Mouse (Mus musculus): ENCODE measurements around the gene Acot8. TPM values are rescaled to one million over a fixed set of nuclear protein-coding genes. Genes with fewer than 3 reads are reported as not detected.

The Acot8 gene
- polyA plus RNA-seq, 1 experiment from 2014 or later, result 25.0 TPM

- no peak overlapping the region for H3K27ac ChIP-seq (ENCODE audit: low read depth)
- no peak overlapping the region for H3K4me2 ChIP-seq (ENCODE audit: low read depth, low read length)
- ATAC-seq (no peak), DNase-seq (no peak)
- H3K9ac ChIP-seq (replicated peaks), result no peak overlapping the region
- TF ChIP-seq CTCF (IDR thresholded peaks at IDR 0.05; ENCODE audit: low read depth), result no peak
- no peak for TF ChIP-seq EP300 (IDR thresholded peaks at IDR 0.05; ENCODE audit: low read depth)
- WGBS (ENCODE audit: insufficient replicate concordance), result 81% methylated on average over 6 of the region's 6 CpGs
- no peak overlapping the region for H3K4me3 ChIP-seq (ENCODE audit: low read depth, low read length)
- H3K9me3 ChIP-seq (ENCODE audit: low read length), result no peaks in the 10 kb centered on the region
- H3K4me1 ChIP-seq (ENCODE audit: insufficient read depth), result peaks cover 5% of the 10 kb centered on the region
- peaks cover 17% of the 10 kb centered on the region for H3K36me3 ChIP-seq (replicated peaks; ENCODE audit: insufficient read depth, low read length)
- H3K27me3 ChIP-seq (ENCODE audit: insufficient read depth, low read length), result no peaks in the 10 kb centered on the region
Observed at GRCm38 (mm10) chr2:164817206-164817605, 12.5 kb upstream of the Acot8 start.

- Histone ChIP-seq H3K4me3 (ENCODE audit: low read depth, low read length) (no peak overlapping the region), H3K27me3 (ENCODE audit: insufficient read depth, low read length) (no peaks in the 10 kb centered on the region), H3K36me3 (replicated peaks; ENCODE audit: insufficient read depth, low read length) (peaks cover 10% of the 10 kb centered on the region), H3K9me3 (ENCODE audit: low read length) (no peaks in the 10 kb centered on the region), H3K27ac (ENCODE audit: low read depth) (peak overlapping the region; percentile 67; the same call in 1 of the 2 replicates), H3K9ac (replicated peaks) (no peak overlapping the region), H3K4me1 (ENCODE audit: insufficient read depth) (peaks cover 3% of the 10 kb centered on the region; the same call in 1 of the 2 replicates), H3K4me2 (ENCODE audit: low read depth, low read length) (peak overlapping the region; percentile 4; the same call in 1 of the 2 replicates)
- TF ChIP-seq EP300 (IDR thresholded peaks at IDR 0.05; ENCODE audit: low read depth), result peak; percentile 69
- TF ChIP-seq CTCF (IDR thresholded peaks at IDR 0.05; ENCODE audit: low read depth), result no peak
- DNase-seq, result peak; percentile 27
- WGBS (ENCODE audit: insufficient replicate concordance), result 62% methylated on average over 8 of the region's 8 CpGs
- peak; percentile 83 for ATAC-seq
Observed at GRCm38 (mm10) chr2:164815821-164816220, 11.1 kb upstream of the Acot8 start.

- H3K27ac ChIP-seq (ENCODE audit: low read depth), result peak overlapping the region; percentile 67
Observed at GRCm38 (mm10) chr2:164815348-164815747, 10.7 kb upstream of the Acot8 start.

GRCm38 (mm10) chr2:164813557-164813956 is 8.9 kb upstream of the Acot8 start:
- WGBS (ENCODE audit: insufficient replicate concordance), result 62% methylated on average over 2 of the region's 2 CpGs
- H3K4me1 ChIP-seq (ENCODE audit: insufficient read depth), result peaks cover 3% of the 10 kb centered on the region; the same call in 1 of the 2 replicates
- H3K27ac ChIP-seq (ENCODE audit: low read depth), result no peak overlapping the region
- TF ChIP-seq CTCF (IDR thresholded peaks at IDR 0.05; ENCODE audit: low read depth) (no peak), EP300 (IDR thresholded peaks at IDR 0.05; ENCODE audit: low read depth) (no peak)
- no peak overlapping the region for H3K4me2 ChIP-seq (ENCODE audit: low read depth, low read length)
- ATAC-seq (no peak), DNase-seq (no peak)
- no peaks in the 10 kb centered on the region for H3K9me3 ChIP-seq (ENCODE audit: low read length)
- H3K36me3 ChIP-seq (replicated peaks; ENCODE audit: insufficient read depth, low read length), result peaks cover 11% of the 10 kb centered on the region
- H3K9ac ChIP-seq (replicated peaks), result no peak overlapping the region
- no peak overlapping the region for H3K4me3 ChIP-seq (ENCODE audit: low read depth, low read length)
- H3K27me3 ChIP-seq (ENCODE audit: insufficient read depth, low read length), result no peaks in the 10 kb centered on the region

More at GRCm38 (mm10) chr2:164815348-164815747, 10.7 kb upstream of the Acot8 start:
- 58% methylated on average over 5 of the region's 5 CpGs for WGBS (ENCODE audit: insufficient replicate concordance)
- no peak overlapping the region for H3K9ac ChIP-seq (replicated peaks)
- no peak overlapping the region for H3K4me3 ChIP-seq (ENCODE audit: low read depth, low read length)
- ATAC-seq (peak; percentile 59), DNase-seq (peak; percentile 20)
- H3K9me3 ChIP-seq (ENCODE audit: low read length), result no peaks in the 10 kb centered on the region
- peaks cover 3% of the 10 kb centered on the region; the same call in 1 of the 2 replicates for H3K4me1 ChIP-seq (ENCODE audit: insufficient read depth)
- H3K4me2 ChIP-seq (ENCODE audit: low read depth, low read length), result peak overlapping the region; percentile 4; the same call in 1 of the 2 replicates
- TF ChIP-seq CTCF (IDR thresholded peaks at IDR 0.05; ENCODE audit: low read depth) (no peak), EP300 (IDR thresholded peaks at IDR 0.05; ENCODE audit: low read depth) (no peak)
- no peaks in the 10 kb centered on the region for H3K27me3 ChIP-seq (ENCODE audit: insufficient read depth, low read length)
- H3K36me3 ChIP-seq (replicated peaks; ENCODE audit: insufficient read depth, low read length), result peaks cover 6% of the 10 kb centered on the region

- H3K27me3 ChIP-seq (ENCODE audit: insufficient read depth, low read length), result no peaks in the 10 kb centered on the region
- ATAC-seq, result no peak
- H3K27ac ChIP-seq (ENCODE audit: low read depth), result no peak overlapping the region
- WGBS (ENCODE audit: insufficient replicate concordance), result 68% methylated on average over 7 of the region's 7 CpGs
- H3K4me3 ChIP-seq (ENCODE audit: low read depth, low read length), result no peak overlapping the region
- DNase-seq, result no peak
- peaks cover 8% of the 10 kb centered on the region; the same call in 1 of the 2 replicates for H3K36me3 ChIP-seq (replicated peaks; ENCODE audit: insufficient read depth, low read length)
- peaks cover 29% of the 10 kb centered on the region for H3K4me1 ChIP-seq (ENCODE audit: insufficient read depth)
- no peak overlapping the region for H3K9ac ChIP-seq (replicated peaks)
- no peak overlapping the region for H3K4me2 ChIP-seq (ENCODE audit: low read depth, low read length)
- H3K9me3 ChIP-seq (ENCODE audit: low read length), result no peaks in the 10 kb centered on the region
- TF ChIP-seq EP300 (IDR thresholded peaks at IDR 0.05; ENCODE audit: low read depth) (no peak), CTCF (IDR thresholded peaks at IDR 0.05; ENCODE audit: low read depth) (no peak)
Observed at GRCm38 (mm10) chr2:164806614-164807013, 1.9 kb upstream of the Acot8 start.

GRCm38 (mm10) chr2:164805332-164805718 is 643 bp upstream of the Acot8 start:
- Histone ChIP-seq H3K4me1 (ENCODE audit: insufficient read depth) (peaks cover 29% of the 10 kb centered on the region), H3K4me2 (ENCODE audit: low read depth, low read length) (peak overlapping the region; percentile 83), H3K27me3 (ENCODE audit: insufficient read depth, low read length) (no peaks in the 10 kb centered on the region), H3K27ac (ENCODE audit: low read depth) (peak overlapping the region; percentile 93), H3K4me3 (ENCODE audit: low read depth, low read length) (peak overlapping the region; percentile 85), H3K9me3 (ENCODE audit: low read length) (no peaks in the 10 kb centered on the region), H3K9ac (replicated peaks) (peak overlapping the region; percentile 62), H3K36me3 (replicated peaks; ENCODE audit: insufficient read depth, low read length) (peaks cover 14% of the 10 kb centered on the region; the same call in 1 of the 2 replicates)
- 1% methylated on average over 21 of the region's 21 CpGs for whole genome bisulfite sequencing (ENCODE audit: insufficient replicate concordance)
- TF ChIP-seq CTCF (IDR thresholded peaks at IDR 0.05; ENCODE audit: low read depth), result no peak
- no peak for TF ChIP-seq EP300 (IDR thresholded peaks at IDR 0.05; ENCODE audit: low read depth)
- ATAC-seq, result peak; percentile 70
- no peak for DNase-seq

Measured in liver, postnatal 0 days (tissue).